Mouse (Mus musculus): Measurements from ENCODE around the gene Atp6v1f.

The Atp6v1f gene

GRCm38 (mm10) chr6:29513284-29513683, 45.8 kb downstream of the Atp6v1f start:
- ATAC-seq (ENCODE audit: insufficient number of reproducible peaks, low FRiP score, low TSS enrichment): no peak

GRCm38 (mm10) chr6:29517139-29517538, 49.6 kb downstream of the Atp6v1f start:
- 0 out of 2 replicates have a peak, but pooled peaks have one; percentile 45 for ATAC-seq (ENCODE audit: insufficient number of reproducible peaks, low FRiP score, low TSS enrichment)
